Mouse (Mus musculus): ENCODE data around the gene Gm11437. TPM values are rescaled to one million over a fixed set of nuclear protein-coding genes. Genes with fewer than 3 reads are reported as not detected.

Gene Gm11437
- polyA plus RNA-seq, 1 experiment, result not detected

DNA sequence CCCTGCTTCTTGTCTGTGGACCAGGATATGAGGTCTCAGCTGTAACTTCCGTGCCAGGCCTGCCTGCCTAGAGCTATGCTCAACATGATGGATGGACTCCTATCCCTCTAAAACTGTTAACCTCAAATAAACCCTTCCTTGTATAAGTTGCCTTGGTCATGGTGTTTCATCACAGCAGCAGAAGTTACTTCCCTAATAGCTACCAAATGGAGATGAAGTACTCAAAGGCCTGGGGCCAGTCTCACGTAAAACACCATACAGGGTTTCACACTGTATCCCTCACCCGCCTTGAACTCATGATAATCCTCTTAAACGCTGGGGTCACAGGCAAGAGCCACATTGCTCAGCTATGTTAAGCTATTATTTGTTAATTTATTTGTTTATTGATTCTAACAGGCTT lies 49.8 kb downstream of the Gm11437 start:
- Histone ChIP-seq H3K79me2 (ENCODE audit: control insufficient read depth, insufficient read depth) (no peaks in the 10 kb centered on the region), H3K27me3 (ENCODE audit: control insufficient read depth, insufficient read depth, insufficient read length) (no peaks in the 10 kb centered on the region), H3ac (ENCODE audit: control insufficient read depth, insufficient read length) (no peak overlapping the region), H3K4me3 (no peak overlapping the region), H3K36me3 (ENCODE audit: control insufficient read depth, insufficient read depth) (peaks cover 22% of the 10 kb centered on the region), H3K4me2 (ENCODE audit: low read depth) (no peak overlapping the region)
- TF ChIP-seq TCF3 (IDR thresholded peaks at IDR 0.05; ENCODE audit: insufficient read length, low read depth) (no peak), TCF12 (IDR thresholded peaks at IDR 0.05; ENCODE audit: insufficient read depth, poor library complexity, severe bottlenecking) (no peak), POLR2A (IDR thresholded peaks at IDR 0.05; ENCODE audit: insufficient read length, low read depth) (no peak), E2F4 (IDR thresholded peaks at IDR 0.05; ENCODE audit: insufficient read depth) (no peak), REST (IDR thresholded peaks at IDR 0.05; ENCODE audit: insufficient read depth, insufficient read length) (no peak), MYOG (IDR thresholded peaks at IDR 0.05; ENCODE audit: control insufficient read depth in 1 of 3, insufficient read depth in 1 of 3, insufficient read length in 2 of 3, low read depth in 2 of 3) (no peak)

DNA sequence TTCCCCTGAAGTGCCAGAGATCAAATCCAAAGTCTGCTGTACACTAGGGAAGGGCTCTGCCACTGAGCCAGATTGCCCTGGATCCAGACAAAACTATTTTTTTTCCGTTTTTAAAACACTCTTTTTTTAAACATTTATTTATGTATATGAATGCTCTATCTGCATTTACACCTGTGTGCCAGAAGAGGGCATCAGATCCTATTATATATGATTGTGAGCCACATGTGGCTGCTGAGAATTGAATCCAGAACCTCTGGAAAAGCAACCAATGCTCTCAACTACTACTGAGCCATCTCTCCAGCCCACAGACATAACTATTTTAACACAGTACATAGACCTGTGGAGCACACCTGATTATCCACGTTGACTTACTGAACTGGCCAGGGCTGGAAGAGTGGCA lies 51.1 kb downstream of the Gm11437 start:
- Histone ChIP-seq H3K4me3 (no peak overlapping the region), H3ac (ENCODE audit: control insufficient read depth, insufficient read length) (no peak overlapping the region), H3K27me3 (ENCODE audit: control insufficient read depth, insufficient read depth, insufficient read length) (no peaks in the 10 kb centered on the region), H3K4me2 (ENCODE audit: low read depth) (no peak overlapping the region), H3K79me2 (ENCODE audit: control insufficient read depth, insufficient read depth) (no peaks in the 10 kb centered on the region), H3K36me3 (ENCODE audit: control insufficient read depth, insufficient read depth) (peaks cover 16% of the 10 kb centered on the region)
- no peak for TF ChIP-seq TCF3 (IDR thresholded peaks at IDR 0.05; ENCODE audit: insufficient read length, low read depth)
- TF ChIP-seq TCF12 (IDR thresholded peaks at IDR 0.05; ENCODE audit: insufficient read depth, poor library complexity, severe bottlenecking), result no peak
- TF ChIP-seq MYOD1 (IDR thresholded peaks at IDR 0.05; ENCODE audit: control insufficient read depth in 1 of 3, insufficient read length in 2 of 3, low read depth in 2 of 3), result no peak
- no peak for TF ChIP-seq E2F4 (IDR thresholded peaks at IDR 0.05; ENCODE audit: insufficient read depth)
- no peak for TF ChIP-seq MYOG (IDR thresholded peaks at IDR 0.05; ENCODE audit: control insufficient read depth in 1 of 3, insufficient read depth in 1 of 3, insufficient read length in 2 of 3, low read depth in 2 of 3)
- TF ChIP-seq USF1 (IDR thresholded peaks at IDR 0.05; ENCODE audit: low read depth), result no peak
- TF ChIP-seq CEBPB (IDR thresholded peaks at IDR 0.05; ENCODE audit: insufficient read depth, poor library complexity, severe bottlenecking), result no peak
- TF ChIP-seq MAX (IDR thresholded peaks at IDR 0.05; ENCODE audit: low read depth), result no peak
- no peak for TF ChIP-seq POLR2AphosphoS2 (IDR thresholded peaks at IDR 0.05; ENCODE audit: insufficient read length, low read depth)

DNA sequence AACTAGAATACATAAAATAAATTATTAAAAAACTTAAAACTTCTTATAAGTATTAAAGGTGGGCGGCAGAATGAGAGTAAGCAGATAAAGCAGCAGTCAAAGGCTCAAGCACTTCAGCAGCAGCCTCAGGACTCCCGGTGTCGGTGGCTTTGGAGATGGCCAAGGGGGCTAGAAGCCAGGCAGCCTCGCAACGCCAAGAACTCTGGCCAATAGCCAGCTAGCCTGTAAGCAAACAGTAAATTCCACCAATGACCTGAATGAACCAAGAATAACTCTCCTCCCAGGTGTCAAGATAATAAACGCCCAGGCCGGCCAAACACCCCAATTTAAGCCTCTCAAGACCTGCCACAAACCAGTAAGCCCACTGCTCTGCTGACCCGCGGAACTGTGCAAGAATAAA lies 51.6 kb downstream of the Gm11437 start:
- Histone ChIP-seq H3K27me3 (ENCODE audit: control insufficient read depth, insufficient read depth, insufficient read length) (no peaks in the 10 kb centered on the region), H3K79me2 (ENCODE audit: control insufficient read depth, insufficient read depth) (no peaks in the 10 kb centered on the region), H3K4me3 (no peak overlapping the region), H3K36me3 (ENCODE audit: control insufficient read depth, insufficient read depth) (peaks cover 11% of the 10 kb centered on the region), H3ac (ENCODE audit: control insufficient read depth, insufficient read length) (no peak overlapping the region), H3K4me2 (ENCODE audit: low read depth) (no peak overlapping the region)
- no peak for TF ChIP-seq REST (IDR thresholded peaks at IDR 0.05; ENCODE audit: insufficient read depth, insufficient read length)
- TF ChIP-seq TCF12 (IDR thresholded peaks at IDR 0.05; ENCODE audit: insufficient read depth, poor library complexity, severe bottlenecking), result no peak
- no peak for TF ChIP-seq TCF3 (IDR thresholded peaks at IDR 0.05; ENCODE audit: insufficient read length, low read depth)
- TF ChIP-seq MYOG (IDR thresholded peaks at IDR 0.05; ENCODE audit: control insufficient read depth in 1 of 3, insufficient read depth in 1 of 3, insufficient read length in 2 of 3, low read depth in 2 of 3), result no peak
- TF ChIP-seq POLR2A (IDR thresholded peaks at IDR 0.05; ENCODE audit: insufficient read length, low read depth), result no peak
- no peak for TF ChIP-seq MAX (IDR thresholded peaks at IDR 0.05; ENCODE audit: low read depth)
- TF ChIP-seq SRF (IDR thresholded peaks at IDR 0.05; ENCODE audit: control insufficient read depth, insufficient read length, low read depth), result no peak
- TF ChIP-seq POLR2AphosphoS2 (IDR thresholded peaks at IDR 0.05; ENCODE audit: insufficient read length, low read depth), result no peak
- no peak for TF ChIP-seq CEBPB (IDR thresholded peaks at IDR 0.05; ENCODE audit: insufficient read depth, poor library complexity, severe bottlenecking)
- no peak for TF ChIP-seq MYOD1 (IDR thresholded peaks at IDR 0.05; ENCODE audit: control insufficient read depth in 1 of 3, insufficient read length in 2 of 3, low read depth in 2 of 3)
- no peak for TF ChIP-seq E2F4 (IDR thresholded peaks at IDR 0.05; ENCODE audit: insufficient read depth)
- no peak for TF ChIP-seq USF1 (IDR thresholded peaks at IDR 0.05; ENCODE audit: low read depth)

DNA sequence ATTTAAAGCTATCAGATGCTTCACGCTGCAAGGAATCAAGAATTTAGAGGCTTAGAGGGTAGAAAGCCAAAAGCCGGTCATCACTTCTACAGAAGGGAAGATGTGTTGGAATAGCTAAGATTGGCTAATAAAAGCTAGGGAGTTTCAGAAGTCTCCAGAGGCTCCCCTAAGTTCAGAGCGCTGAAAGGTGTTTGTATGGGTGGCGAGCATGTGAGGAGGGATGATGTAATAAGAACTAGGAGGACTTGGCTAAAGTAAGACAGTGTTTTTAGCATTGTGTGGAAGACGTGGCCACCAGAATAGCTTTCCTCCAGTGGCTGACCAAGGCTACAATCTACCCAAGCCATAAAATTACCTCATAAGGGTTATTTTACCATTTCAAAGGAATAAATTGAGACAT lies 53.7 kb downstream of the Gm11437 start:
- Histone ChIP-seq H3K4me3 (no peak overlapping the region), H3K4me2 (ENCODE audit: low read depth) (no peak overlapping the region), H3K79me2 (ENCODE audit: control insufficient read depth, insufficient read depth) (no peaks in the 10 kb centered on the region), H3ac (ENCODE audit: control insufficient read depth, insufficient read length) (no peak overlapping the region), H3K27me3 (ENCODE audit: control insufficient read depth, insufficient read depth, insufficient read length) (no peaks in the 10 kb centered on the region), H3K36me3 (ENCODE audit: control insufficient read depth, insufficient read depth) (peaks cover 11% of the 10 kb centered on the region)
- TF ChIP-seq MYOD1 (IDR thresholded peaks at IDR 0.05; ENCODE audit: control insufficient read depth in 1 of 3, insufficient read length in 2 of 3, low read depth in 2 of 3) (no peak), TCF12 (IDR thresholded peaks at IDR 0.05; ENCODE audit: insufficient read depth, poor library complexity, severe bottlenecking) (no peak), REST (IDR thresholded peaks at IDR 0.05; ENCODE audit: insufficient read depth, insufficient read length) (no peak), CEBPB (IDR thresholded peaks at IDR 0.05; ENCODE audit: insufficient read depth, poor library complexity, severe bottlenecking) (no peak)

DNA sequence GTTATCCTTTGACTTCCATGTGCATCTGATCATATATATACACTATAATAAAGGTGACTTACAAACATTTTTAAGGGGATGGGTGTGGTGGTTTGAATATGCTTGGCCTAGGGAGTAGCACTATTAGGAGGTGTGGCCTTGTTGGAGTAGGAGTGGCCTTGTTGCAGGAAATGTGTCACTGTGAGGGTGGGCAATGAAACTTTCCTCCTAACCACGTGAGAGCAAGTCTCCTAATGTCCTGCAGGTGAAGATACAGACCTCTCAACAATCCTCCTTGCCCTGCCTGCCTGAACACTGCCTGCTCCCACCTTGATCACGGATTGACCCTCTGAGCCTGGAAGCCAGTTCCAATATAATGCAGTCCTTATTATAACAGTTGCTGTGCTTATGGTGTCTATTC lies 60.1 kb downstream of the Gm11437 start:
- no peaks in the 10 kb centered on the region for H3K27me3 ChIP-seq (ENCODE audit: control insufficient read depth, insufficient read depth, insufficient read length)
- TF ChIP-seq POLR2AphosphoS2 (IDR thresholded peaks at IDR 0.05; ENCODE audit: insufficient read length, low read depth) (no peak), REST (IDR thresholded peaks at IDR 0.05; ENCODE audit: insufficient read depth, insufficient read length) (no peak)
- H3ac ChIP-seq (ENCODE audit: control insufficient read depth, insufficient read length), result no peak overlapping the region
- H3K4me3 ChIP-seq, result no peak overlapping the region
- no peaks in the 10 kb centered on the region for H3K79me2 ChIP-seq (ENCODE audit: control insufficient read depth, insufficient read depth)
- H3K4me2 ChIP-seq (ENCODE audit: low read depth), result no peak overlapping the region
- H3K36me3 ChIP-seq (ENCODE audit: control insufficient read depth, insufficient read depth), result peaks cover 55% of the 10 kb centered on the region
